Mouse (Mus musculus): ENCODE measurements around the gene Zfp366.

Gene Zfp366

GRCm38 (mm10) chr13:99244896-99245295, 60.3 kb downstream of the Zfp366 start:
- no peak for DNase-seq (ENCODE audit: extremely low read depth, insufficient read length, low spot score)

DNA sequence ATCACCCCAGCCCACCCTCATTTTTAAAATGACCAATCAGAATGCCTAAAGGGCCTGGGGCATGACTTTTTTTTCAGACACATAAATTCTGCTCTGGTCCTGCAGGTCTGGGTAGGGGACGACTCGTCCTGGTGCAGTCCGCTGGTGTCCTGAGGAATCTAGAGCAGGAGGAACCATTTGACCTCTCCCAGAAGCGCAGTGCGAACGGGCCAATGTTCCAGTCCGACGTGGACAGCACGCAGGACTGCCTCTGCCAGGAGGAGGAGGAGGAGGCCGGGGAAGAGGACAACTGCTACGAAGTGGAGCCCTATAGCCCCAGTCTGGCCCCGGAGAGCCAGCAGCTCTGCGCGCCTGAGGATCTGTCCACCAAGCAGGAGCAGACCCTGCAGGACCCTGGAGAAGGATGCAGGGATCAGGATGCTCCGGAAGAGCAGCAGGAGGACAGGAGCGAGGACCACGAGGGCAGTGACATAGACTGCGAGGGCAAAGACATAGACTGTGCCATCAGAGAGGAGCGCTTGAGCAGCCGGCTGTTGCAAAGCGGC, 61.4 kb downstream of the Zfp366 start:
- DNase-seq (ENCODE audit: extremely low read depth, insufficient read length, low spot score), result no peak

- DNase-seq (ENCODE audit: extremely low read depth, insufficient read length, low spot score), result no peak
These were observed 66.2 kb downstream of the Zfp366 start for GRCm38 (mm10) chr13:99250806-99251205.

GRCm38 (mm10) chr13:99254215-99254614, 69.6 kb downstream of the Zfp366 start:
- DNase-seq (ENCODE audit: extremely low read depth, insufficient read length, low spot score), result no peak

GRCm38 (mm10) chr13:99254781-99255180, 70.2 kb downstream of the Zfp366 start:
- no peak for DNase-seq (ENCODE audit: extremely low read depth, insufficient read length, low spot score)

DNA sequence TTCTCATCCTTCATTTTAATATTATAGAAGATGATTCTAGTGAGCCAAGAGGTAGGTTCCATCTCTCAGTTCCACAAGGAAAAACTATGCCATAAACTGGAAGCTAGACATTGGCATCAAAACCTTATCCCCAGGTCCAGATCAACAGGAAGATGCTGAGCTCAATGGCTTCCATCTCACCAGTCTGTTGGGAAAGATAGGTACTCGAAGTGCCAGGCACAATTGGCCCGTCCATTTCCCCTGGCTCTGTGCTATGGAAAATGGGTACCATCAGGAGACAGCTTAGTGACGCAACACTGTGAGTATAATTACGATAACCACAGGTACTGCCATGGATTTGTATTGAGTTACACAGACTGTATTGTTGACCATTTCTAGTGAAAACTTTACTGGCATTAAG, 72.3 kb downstream of the Zfp366 start:
- no peak for DNase-seq (ENCODE audit: extremely low read depth, insufficient read length, low spot score)

GRCm38 (mm10) chr13:99258677-99259076, 74.1 kb downstream of the Zfp366 start:
- no peak for DNase-seq (ENCODE audit: extremely low read depth, insufficient read length, low spot score)

- no peak for DNase-seq (ENCODE audit: extremely low read depth, insufficient read length, low spot score)
These were observed 75.0 kb downstream of the Zfp366 start for GRCm38 (mm10) chr13:99259502-99260174.

DNA sequence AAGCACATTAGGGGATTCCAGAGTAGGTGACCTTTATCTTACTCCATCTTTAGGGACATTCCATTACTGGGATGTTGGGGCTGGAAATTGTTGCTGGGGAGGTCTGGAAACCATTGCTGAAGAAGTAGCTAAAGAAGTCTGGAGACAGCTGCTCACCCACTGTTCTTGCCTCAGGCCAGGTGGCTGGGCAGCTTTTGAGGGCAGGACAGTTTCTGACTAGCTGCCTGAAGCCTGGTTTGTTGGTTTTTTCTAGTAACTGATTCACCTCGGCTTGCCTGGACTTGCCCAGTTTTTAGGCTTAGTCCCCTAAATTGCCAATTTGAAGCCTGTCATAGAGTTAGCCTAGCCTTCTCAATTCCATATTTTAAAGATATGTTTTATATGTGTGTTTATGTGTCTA, 77.8 kb downstream of the Zfp366 start:
- no peak for DNase-seq (ENCODE audit: extremely low read depth, insufficient read length, low spot score)

DNA sequence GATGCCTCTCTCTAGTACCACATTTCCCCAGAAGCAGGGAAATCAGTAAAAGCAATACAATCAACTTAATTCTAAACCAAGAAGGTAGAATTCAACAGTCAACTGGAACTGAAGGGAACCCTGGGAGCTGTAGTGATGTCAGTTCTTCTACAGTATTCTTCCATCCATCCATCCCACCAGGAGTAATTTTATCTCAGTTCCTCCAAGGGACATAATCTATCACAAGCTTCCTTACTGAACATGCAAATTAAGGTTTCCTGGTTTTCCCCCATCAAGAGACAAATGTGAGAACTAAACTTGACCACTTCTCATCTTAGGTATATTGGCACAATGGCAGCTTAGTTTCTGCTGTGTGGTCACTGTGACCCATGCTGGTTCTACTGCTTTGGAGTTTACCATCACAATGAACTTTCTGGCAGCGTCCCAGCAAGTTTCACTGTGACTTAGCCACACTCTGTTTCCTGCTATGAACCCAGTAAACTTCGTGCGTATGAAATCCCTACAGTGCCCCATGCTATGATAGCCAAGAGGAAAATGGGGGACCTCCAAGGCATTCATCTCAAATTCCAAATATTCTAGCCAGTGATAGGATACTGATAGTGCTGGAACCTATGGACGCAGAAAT, 78.6 kb downstream of the Zfp366 start:
- no peak for DNase-seq (ENCODE audit: extremely low read depth, insufficient read length, low spot score)

DNA sequence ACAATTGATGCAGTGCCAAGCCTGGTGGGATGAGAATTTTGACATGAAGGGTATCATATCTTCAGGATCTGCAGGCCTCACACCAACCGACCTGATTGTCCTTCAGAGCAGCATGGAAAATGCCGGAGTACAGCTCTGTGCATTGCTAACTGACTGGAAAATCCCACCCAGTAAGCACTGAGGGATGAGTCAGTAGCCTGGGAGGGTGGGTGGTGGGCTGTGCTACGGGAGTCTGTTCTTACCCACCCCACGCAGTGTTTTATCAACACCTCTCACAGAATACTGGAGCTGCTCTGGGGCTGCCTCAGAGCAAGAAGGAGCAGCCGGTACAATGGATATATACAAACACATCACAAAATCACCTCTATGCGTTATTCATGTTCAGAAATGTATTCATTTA, 79.9 kb downstream of the Zfp366 start:
- no peak for DNase-seq (ENCODE audit: extremely low read depth, insufficient read length, low spot score)

GRCm38 (mm10) chr13:99272046-99272445, 87.4 kb downstream of the Zfp366 start:
- DNase-seq (ENCODE audit: extremely low read depth, insufficient read length, low spot score), result no peak

DNA sequence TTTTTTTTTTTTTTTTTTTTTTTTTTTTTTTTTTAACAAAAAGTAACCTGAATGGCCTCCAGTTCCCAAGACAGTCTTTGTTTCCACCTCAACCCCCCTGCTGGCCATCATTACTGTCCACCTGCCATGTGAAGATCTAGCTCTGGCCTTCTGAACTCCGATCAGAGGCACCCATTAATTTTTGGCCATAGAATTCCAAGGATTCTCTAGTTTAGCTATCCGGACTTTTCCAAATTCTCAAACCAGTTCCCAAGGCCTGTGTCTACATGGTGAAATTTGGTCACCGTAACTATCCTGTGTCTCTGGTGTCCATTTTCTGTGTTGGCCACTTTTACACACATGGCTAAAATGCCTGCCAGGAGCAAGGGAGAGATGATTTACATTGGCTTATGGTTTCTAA, 92.9 kb downstream of the Zfp366 start:
- no peak for DNase-seq (ENCODE audit: extremely low read depth, insufficient read length, low spot score)

- no peak for DNase-seq (ENCODE audit: extremely low read depth, insufficient read length, low spot score)
These were observed 93.9 kb downstream of the Zfp366 start for GRCm38 (mm10) chr13:99278511-99278910.

- DNase-seq (ENCODE audit: extremely low read depth, insufficient read length, low spot score), result no peak
These were observed 94.7 kb downstream of the Zfp366 start for GRCm38 (mm10) chr13:99279351-99279750.

GRCm38 (mm10) chr13:99282961-99283360, 98.3 kb downstream of the Zfp366 start:
- DNase-seq (ENCODE audit: extremely low read depth, insufficient read length, low spot score), result no peak

DNA sequence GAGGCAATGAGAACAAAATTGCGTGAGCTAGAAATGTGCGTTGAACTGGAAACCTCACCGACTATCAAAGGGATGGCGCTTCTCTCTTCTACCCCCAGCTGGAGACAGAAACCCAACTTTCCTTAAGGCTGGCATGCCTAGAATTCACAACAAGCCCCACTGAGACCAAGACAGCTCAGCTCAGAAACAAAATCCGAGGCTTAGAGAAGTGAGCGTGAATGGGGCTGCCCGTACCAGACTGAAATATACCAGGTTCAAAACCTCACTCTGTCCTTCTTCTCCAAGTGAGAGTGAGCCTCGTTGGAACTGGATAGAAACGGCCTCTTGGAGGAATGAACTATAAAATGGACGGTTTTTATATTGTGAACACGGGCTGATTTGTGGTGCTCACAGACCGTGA, 99.3 kb downstream of the Zfp366 start:
- DNase-seq (ENCODE audit: extremely low read depth, insufficient read length, low spot score), result no peak

- no peak for DNase-seq (ENCODE audit: extremely low read depth, insufficient read length, low spot score)
These were observed 100.0 kb downstream of the Zfp366 start for GRCm38 (mm10) chr13:99284400-99285160.

DNA sequence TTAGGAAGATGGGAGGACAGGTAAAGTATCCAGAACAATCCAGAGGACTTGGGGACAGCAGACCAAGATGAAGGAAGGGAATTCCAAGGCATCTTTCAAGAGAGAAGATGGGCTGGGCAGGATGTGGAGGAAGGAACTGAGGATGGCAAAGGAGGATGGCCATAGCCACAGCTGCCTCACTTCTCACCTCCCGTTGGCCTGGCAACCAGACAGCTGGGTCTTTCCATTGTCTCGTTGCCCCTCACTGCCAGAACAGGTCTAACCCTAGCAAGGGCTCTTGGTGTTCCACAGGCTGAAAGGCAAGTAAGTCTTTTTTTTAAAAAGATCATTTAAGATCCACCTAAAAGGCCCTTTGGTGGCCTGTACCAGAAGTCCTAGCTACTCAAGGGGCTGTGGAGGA, 100.6 kb downstream of the Zfp366 start:
- DNase-seq (ENCODE audit: extremely low read depth, insufficient read length, low spot score), result no peak

GRCm38 (mm10) chr13:99287207-99287606, 102.6 kb downstream of the Zfp366 start:
- no peak for DNase-seq (ENCODE audit: extremely low read depth, insufficient read length, low spot score)

DNA sequence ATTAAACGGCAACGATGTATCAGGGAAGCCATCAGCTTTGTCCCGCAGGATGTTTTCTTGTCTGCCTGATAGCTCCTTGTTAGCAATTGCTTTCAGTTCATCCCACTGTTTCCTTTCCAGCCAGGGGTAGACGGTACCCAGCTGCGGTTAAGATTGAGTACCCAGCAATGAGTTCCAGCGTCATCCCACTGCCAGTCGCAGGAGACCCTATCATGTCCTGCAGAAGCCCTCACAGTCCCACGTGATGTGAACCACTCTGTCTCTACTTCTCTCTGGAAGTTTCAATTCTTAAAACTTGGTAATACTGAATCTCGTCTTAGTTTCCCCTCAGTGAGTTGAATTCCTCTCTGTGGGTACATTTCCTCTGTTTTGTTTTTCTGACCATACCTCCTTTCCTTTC, 103.2 kb downstream of the Zfp366 start:
- DNase-seq (ENCODE audit: extremely low read depth, insufficient read length, low spot score), result no peak

DNA sequence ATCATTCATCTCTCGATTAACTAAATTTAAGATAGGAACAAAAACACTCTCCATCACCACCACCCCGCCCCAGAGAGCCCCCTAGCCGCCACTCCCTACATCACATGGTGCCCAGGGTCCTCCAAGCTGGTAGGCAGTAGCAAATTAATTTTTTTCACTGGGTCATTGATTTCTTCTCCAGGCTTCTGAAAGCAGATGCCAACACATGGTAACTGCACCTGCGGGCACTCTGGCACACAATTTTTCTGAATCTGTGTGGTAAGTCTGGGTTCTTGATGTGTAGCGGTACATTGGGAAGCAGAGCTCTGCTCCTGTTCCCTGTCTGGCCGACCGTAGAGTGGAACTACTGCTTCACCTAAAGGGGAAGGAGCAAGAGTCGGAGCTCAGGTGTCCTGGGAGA, 106.1 kb downstream of the Zfp366 start:
- DNase-seq (ENCODE audit: extremely low read depth, insufficient read length, low spot score), result no peak
